In genomic region chr1:136230201-136230600, GRCm38 (mm10) we compare ENCODE assay signal across 8 mouse cellular contexts. TPM values are rescaled to one million over a fixed set of nuclear protein-coding genes. Genes with fewer than 3 reads are reported as not detected.
DNase-seq lines count a peak whose midpoint lies in the region; ATAC-seq and TF ChIP-seq lines count a peak whose summit lies in the region.

No protein-coding gene starts in this region.

- TF ChIP-seq CTCF in intestine, postnatal 0 days (IDR thresholded peaks at IDR 0.05; ENCODE audit: low read depth): no peak

- H3K9ac ChIP-seq in midbrain, embryonic 12.5 days (replicated peaks): 0 out of 2 replicates have a peak overlapping the region, but pooled peaks have one; percentile 70
- H3K9ac ChIP-seq in midbrain, embryonic 16.5 days (ENCODE audit: low read depth, low read length): no peak overlapping the region
- peak overlapping the region; percentile 42; the same call in 1 of the 2 replicates for H3K9ac ChIP-seq in intestine, postnatal 0 days (ENCODE audit: low read depth, low read length)
- H3K9ac ChIP-seq in lung, embryonic 15.5 days: peak overlapping the region; percentile 16; the same call in 1 of the 2 replicates

- peak overlapping the region; percentile 76 for H3K4me2 ChIP-seq in midbrain, embryonic 12.5 days (replicated peaks)
- H3K4me2 ChIP-seq in midbrain, embryonic 16.5 days (ENCODE audit: low read length): no peak overlapping the region
- H3K4me2 ChIP-seq in intestine, postnatal 0 days (replicated peaks; ENCODE audit: low read depth): peak overlapping the region; percentile 92
- H3K4me2 ChIP-seq in lung, embryonic 15.5 days: peak overlapping the region; percentile 76

- 23% methylated on average over 11 of the region's 11 CpGs for WGBS in midbrain, embryonic 12.5 days
- WGBS in midbrain, embryonic 16.5 days: 35% methylated on average over 11 of the region's 11 CpGs
- 29% methylated on average over 11 of the region's 11 CpGs for WGBS in intestine, postnatal 0 days
- WGBS in lung, embryonic 15.5 days: 36% methylated on average over 11 of the region's 11 CpGs

- peaks cover 67% of the 10 kb centered on the region for H3K4me1 ChIP-seq in midbrain, embryonic 12.5 days
- H3K4me1 ChIP-seq in midbrain, embryonic 16.5 days (ENCODE audit: control insufficient read depth, insufficient read depth, low read length): peaks cover 35% of the 10 kb centered on the region
- H3K4me1 ChIP-seq in intestine, postnatal 0 days (replicated peaks; ENCODE audit: control insufficient read depth, insufficient read depth, low read length): peaks cover 14% of the 10 kb centered on the region
- H3K4me1 ChIP-seq in lung, embryonic 15.5 days: peaks cover 59% of the 10 kb centered on the region

- peaks cover 20% of the 10 kb centered on the region for H3K36me3 ChIP-seq in midbrain, embryonic 12.5 days
- no peaks in the 10 kb centered on the region for H3K36me3 ChIP-seq in midbrain, embryonic 16.5 days (ENCODE audit: control insufficient read depth, insufficient read depth, low read length)
- H3K36me3 ChIP-seq in intestine, postnatal 0 days (ENCODE audit: control insufficient read depth, insufficient read depth): peaks cover 10% of the 10 kb centered on the region; the same call in 1 of the 2 replicates
- H3K36me3 ChIP-seq in lung, embryonic 15.5 days: 0 out of 2 replicates have a peak, but pooled peaks cover 2% of the 10 kb centered on the region

- no peaks in the 10 kb centered on the region for H3K9me3 ChIP-seq in midbrain, embryonic 12.5 days
- no peaks in the 10 kb centered on the region for H3K9me3 ChIP-seq in midbrain, embryonic 16.5 days (replicated peaks; ENCODE audit: control insufficient read depth, low read length, poor library complexity, severe bottlenecking)
- H3K9me3 ChIP-seq in intestine, postnatal 0 days (ENCODE audit: control insufficient read depth): no peaks in the 10 kb centered on the region
- H3K9me3 ChIP-seq in lung, embryonic 15.5 days: no peaks in the 10 kb centered on the region

- no peak overlapping the region for H3K27ac ChIP-seq in midbrain, embryonic 12.5 days (replicated peaks)
- H3K27ac ChIP-seq in midbrain, embryonic 16.5 days (ENCODE audit: low read length): no peak overlapping the region
- peak overlapping the region; percentile 96 for H3K27ac ChIP-seq in intestine, postnatal 0 days (ENCODE audit: low read depth, low read length)
- H3K27ac ChIP-seq in lung, embryonic 15.5 days: peak overlapping the region; percentile 86

- no peak overlapping the region for H3K4me3 ChIP-seq in midbrain, embryonic 12.5 days
- H3K4me3 ChIP-seq in midbrain, embryonic 16.5 days (ENCODE audit: low read depth, low read length): no peak overlapping the region
- peak overlapping the region; percentile 32 for H3K4me3 ChIP-seq in intestine, postnatal 0 days (ENCODE audit: low read depth, low read length)
- H3K4me3 ChIP-seq in lung, embryonic 15.5 days: peak overlapping the region; percentile 8; the same call in 1 of the 2 replicates

- peak; percentile 84 for DNase-seq in urinary bladder, postnatal 14 days (ENCODE audit: low spot score)
- no peak for DNase-seq in T-cell, adult 2 months (ENCODE audit: low spot score)
- DNase-seq in cerebellum, postnatal 25 days: no peak
- DNase-seq in ovary, postnatal 14 days (ENCODE audit: low spot score): no peak

- ATAC-seq in midbrain, embryonic 12.5 days (ENCODE audit: low FRiP score, low read depth): no peak
- no peak for ATAC-seq in midbrain, embryonic 16.5 days
- ATAC-seq in intestine, postnatal 0 days: peak; percentile 56
- no peak for ATAC-seq in lung, embryonic 15.5 days (ENCODE audit: borderline replicate concordance, extremely low read depth, low FRiP score, low TSS enrichment)

- H3K27me3 ChIP-seq in midbrain, embryonic 12.5 days: peaks cover 65% of the 10 kb centered on the region
- peaks cover 3% of the 10 kb centered on the region; the same call in 1 of the 2 replicates for H3K27me3 ChIP-seq in midbrain, embryonic 16.5 days (ENCODE audit: control insufficient read depth, insufficient read depth, low read depth, low read length)
- no peaks in the 10 kb centered on the region for H3K27me3 ChIP-seq in intestine, postnatal 0 days (replicated peaks; ENCODE audit: control insufficient read depth, insufficient read depth, low read length)
- H3K27me3 ChIP-seq in lung, embryonic 15.5 days: no peaks in the 10 kb centered on the region

RNA-seq across cellular contexts. Expression of gene Inava, which starts 3.9 kb away (rescaled TPM):
- 10.9 and 13.9 TPM in 2 replicates for polyA plus RNA-seq in midbrain, embryonic 12.5 days (2016; fragmentation: Nextera tagmentation; extraction: Ambion mirVana)
- 1.5 and 3.0 TPM in 2 replicates for polyA plus RNA-seq in midbrain, embryonic 16.5 days (2015; fragmentation: Nextera tagmentation; extraction: Ambion mirVana)
- 15.8 and 18.3 TPM in 2 replicates for polyA plus RNA-seq in intestine, postnatal 0 days (2015; fragmentation: Nextera tagmentation; extraction: Ambion mirVana)
- polyA plus RNA-seq in lung, embryonic 15.5 days (2015; fragmentation: Nextera tagmentation; extraction: Ambion mirVana): 15.7 and 16.0 TPM in 2 replicates

RNA-seq across cellular contexts. Expression of gene Mroh3, which starts 17.6 kb away (rescaled TPM):
- 0.38 and 0.43 TPM in 2 replicates for polyA plus RNA-seq in midbrain, embryonic 12.5 days (2016; fragmentation: Nextera tagmentation; extraction: Ambion mirVana)
- polyA plus RNA-seq in midbrain, embryonic 16.5 days (2015; fragmentation: Nextera tagmentation; extraction: Ambion mirVana): not detected in 2 replicates
- 0.04 and 0.25 TPM in 2 replicates for polyA plus RNA-seq in intestine, postnatal 0 days (2015; fragmentation: Nextera tagmentation; extraction: Ambion mirVana)
- 0.17 and 0.25 TPM in 2 replicates for polyA plus RNA-seq in lung, embryonic 15.5 days (2015; fragmentation: Nextera tagmentation; extraction: Ambion mirVana)

RNA-seq across cellular contexts. Expression of gene Gpr25, which starts 30.5 kb away (rescaled TPM):
- polyA plus RNA-seq in midbrain, embryonic 12.5 days (2016; fragmentation: Nextera tagmentation; extraction: Ambion mirVana): not detected in 2 replicates
- polyA plus RNA-seq in midbrain, embryonic 16.5 days (2015; fragmentation: Nextera tagmentation; extraction: Ambion mirVana): 0.72 and 0.77 TPM in 2 replicates
- polyA plus RNA-seq in intestine, postnatal 0 days (2015; fragmentation: Nextera tagmentation; extraction: Ambion mirVana): not detected in 2 replicates
- not detected in 2 replicates for polyA plus RNA-seq in lung, embryonic 15.5 days (2015; fragmentation: Nextera tagmentation; extraction: Ambion mirVana)

Comparison
In these comparisons a context has a peak if more than half of its experiments do, and no peak if none do; other contexts are left out.
1. H3K27ac ChIP-seq: peak in intestine, postnatal 0 days (single experiment) and lung, embryonic 15.5 days (single experiment); none in midbrain, embryonic 12.5 days (single experiment) and midbrain, embryonic 16.5 days (single experiment).
2. H3K4me3 ChIP-seq: peak in intestine, postnatal 0 days (single experiment) and lung, embryonic 15.5 days (single experiment); none in midbrain, embryonic 12.5 days (single experiment) and midbrain, embryonic 16.5 days (single experiment).